Mouse (Mus musculus): ENCODE results near the gene Fam160a1.

DNA sequence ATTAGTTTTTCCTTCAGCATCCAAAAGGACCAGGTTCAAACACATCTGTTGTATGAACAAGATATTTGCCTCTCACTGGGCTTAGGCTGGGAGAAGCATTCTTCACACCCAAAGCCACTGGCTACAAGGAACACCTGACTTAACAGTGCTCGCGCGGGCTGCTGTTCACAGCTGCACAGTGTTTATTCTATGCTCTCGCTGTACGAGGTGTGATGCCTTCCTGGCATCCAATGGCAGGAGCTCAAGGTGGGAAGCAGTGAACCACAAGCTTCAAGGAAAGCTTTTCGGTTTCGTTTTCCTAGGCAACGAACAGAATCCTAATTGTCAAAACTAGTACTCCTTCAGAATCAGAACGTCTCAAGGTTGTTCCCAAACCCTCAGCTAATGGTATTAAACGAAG, 40.4 kb downstream of the Fam160a1 start:
- no peak for TF ChIP-seq CTCF (IDR thresholded peaks at IDR 0.05; ENCODE audit: extremely low read depth, insufficient read depth, low read length)
- TF ChIP-seq POLR2A (IDR thresholded peaks at IDR 0.05; ENCODE audit: extremely low read depth, insufficient read depth, low read length), result no peak

Data from cortical plate, adult 2 months (tissue).